Mouse (Mus musculus) frontal cortex, postnatal 14 days (tissue): ENCODE data around the gene Aif1.

ENCODE experiments used
- DNase-seq, 2 experiments: peaks; one replicate each; pipeline ENCODE4 v3.0.0; 2022; ENCODE audit warnings: low spot score in 2 of 2

Gene Aif1

DNA sequence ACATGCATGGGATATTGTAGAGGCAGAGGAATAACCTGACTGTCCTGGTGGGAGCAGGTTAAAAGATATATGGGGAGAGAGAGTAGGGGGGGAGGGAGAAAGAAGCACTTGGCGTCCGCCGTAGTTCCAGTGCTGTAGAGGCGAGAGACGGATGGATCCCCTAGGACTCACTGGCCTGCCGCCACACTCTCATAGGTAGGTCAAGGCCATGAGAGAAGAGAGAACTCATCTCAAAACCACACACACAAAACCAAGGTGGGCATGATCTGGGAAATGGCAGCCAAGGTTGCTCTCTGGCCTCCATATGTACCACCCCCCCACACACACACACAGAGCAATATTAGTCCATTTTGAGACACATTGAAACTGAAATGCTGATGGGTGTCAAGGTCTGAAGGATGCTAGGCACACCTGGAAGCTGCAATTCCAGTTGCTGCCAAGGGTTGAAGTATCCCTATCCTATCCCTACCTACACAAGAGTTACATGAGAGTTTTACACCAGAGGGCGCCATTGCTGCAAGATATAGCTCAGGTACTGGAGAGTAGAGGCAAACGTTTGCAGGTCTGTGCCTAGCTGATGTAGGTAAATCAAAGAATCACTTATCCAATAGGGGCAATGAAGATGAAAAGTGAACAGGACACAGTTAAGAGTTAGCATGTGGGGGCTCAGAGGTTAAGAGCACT, 9.4 kb downstream of the Aif1 start:
- peak in 1 of 2 experiments; percentile 50 for DNase-seq

GRCm38 (mm10) chr17:35165451-35166155, 10.3 kb downstream of the Aif1 start:
- no peak for DNase-seq

DNA sequence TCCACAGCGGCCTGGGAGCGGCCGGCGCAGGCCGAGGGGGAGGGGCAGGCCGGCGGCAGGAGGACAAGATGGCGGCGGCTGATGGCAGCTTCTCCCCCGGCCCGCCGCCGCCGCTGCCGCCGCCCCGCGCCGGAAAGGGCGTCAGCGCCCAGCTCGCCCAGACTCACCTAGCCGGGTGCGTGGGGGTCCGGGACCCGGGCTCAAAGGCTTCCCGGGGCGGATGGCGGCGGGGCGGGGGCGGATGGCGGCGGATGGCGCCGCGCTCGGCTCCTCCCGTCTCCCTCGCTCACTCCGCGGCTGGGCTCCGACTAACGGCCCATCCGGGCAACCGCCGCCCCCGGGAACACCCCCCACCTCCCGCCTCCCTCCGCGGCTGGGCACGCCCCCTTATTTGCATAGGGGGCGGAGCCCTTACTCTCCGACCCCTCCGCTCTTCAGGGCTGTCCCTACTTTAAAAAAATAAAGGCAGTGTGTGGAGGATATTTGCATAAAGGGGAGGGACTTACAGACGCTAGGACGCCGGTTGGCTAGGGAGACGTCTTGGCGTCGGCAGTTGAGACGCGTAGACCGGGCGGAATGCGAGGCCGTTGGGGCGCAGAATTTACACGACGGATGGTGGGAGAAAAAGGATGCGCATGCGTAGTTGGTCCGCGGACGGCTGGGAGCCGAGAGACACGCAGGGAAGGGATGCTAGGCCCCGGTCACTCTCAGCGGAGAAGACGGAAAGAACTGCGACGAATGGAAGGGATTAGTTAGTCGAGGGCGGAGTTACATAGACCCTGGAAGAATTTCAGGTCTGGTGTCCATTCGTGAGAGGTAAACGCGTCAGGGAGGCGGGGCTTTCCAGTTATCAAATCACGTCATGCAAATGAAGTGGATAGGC, 11.1 kb downstream of the Aif1 start, which contains the start of gene Prrc2a:
Prrc2a (minus strand) TSS at position 330 of the 883 bp plus-strand sequence.
- peak; percentile 99 for DNase-seq

DNA sequence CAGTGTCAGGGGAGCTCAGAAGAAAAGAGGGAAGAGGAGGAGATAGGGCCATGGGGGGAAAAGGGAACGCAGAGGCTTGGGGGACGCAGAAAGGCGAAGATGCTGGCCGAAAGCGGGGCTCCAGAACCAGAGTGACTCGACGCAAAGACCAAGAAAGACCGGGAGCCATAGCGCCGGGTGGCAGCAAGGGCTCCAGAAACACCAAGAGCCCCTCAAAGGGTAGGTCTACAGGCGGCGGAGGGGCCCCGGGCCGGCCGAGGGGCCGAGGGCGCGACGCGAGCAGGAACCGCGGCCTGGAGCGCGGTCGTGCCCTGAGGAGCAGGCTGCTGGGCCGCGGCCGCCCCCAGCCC, 11.7 kb downstream of the Aif1 start:
- DNase-seq: no peak

GRCm38 (mm10) chr17:35163326-35164081, 12.4 kb downstream of the Aif1 start:
- DNase-seq: no peak

GRCm38 (mm10) chr17:35162730-35163129, 13.1 kb downstream of the Aif1 start:
- no peak for DNase-seq

DNA sequence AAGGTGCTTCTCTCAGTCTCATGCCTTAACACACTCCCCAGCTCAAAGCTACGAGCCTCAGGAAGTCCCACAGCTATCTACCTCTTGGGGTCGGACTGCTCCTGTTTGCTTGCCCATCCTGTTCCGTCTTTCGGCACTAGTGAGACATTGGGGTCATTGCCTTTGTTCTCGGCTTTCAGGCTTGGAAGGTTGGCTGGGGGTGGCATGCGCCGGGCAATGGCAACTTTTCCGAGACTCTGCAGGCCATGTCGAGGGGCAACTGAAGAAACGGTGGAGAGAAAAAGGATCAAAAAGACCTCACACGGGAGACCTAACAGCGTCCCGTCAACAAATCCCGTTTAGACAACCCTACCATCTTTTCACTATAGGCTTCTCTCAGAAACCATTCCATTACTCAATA, 13.7 kb downstream of the Aif1 start:
- no peak for DNase-seq

DNA sequence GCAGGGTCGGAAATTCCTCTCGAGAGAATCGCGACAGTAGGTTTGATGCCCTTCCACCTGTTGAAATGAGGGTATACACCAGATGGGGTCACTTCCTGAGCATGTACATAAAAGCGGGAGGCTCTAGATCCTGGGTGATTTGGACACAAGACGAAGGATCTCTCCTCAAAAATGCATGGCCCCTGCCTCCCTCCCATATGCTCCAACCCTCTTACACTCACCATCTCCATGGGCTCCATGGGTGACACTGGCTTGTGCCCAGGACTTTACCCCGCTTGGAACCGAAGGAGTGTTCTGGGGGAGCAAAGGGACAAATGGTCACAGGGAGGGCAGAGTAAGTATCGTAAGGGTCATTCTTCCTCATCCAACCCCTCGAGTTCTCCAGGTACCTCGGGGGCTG, 14.4 kb downstream of the Aif1 start:
- no peak for DNase-seq

DNA sequence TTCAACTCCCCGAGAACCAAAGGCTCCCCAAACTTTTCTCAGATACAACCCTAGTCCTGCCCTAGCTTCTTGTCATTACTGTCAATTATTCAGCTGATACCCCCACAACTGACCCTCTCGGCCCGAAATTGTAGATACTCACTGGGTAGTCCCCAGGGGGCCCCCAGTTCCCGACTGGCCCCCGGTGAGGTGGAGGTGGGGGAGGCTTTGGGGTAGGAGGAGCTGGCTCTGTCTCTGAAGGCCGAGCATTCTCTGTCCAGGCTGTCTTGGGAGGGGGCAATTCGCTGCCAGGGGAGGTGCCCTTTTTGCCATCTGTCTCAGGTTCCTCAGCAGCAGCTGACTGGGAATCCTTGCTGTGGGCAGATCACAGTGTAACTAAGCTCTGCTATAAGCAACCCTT, 16.2 kb downstream of the Aif1 start:
- no peak for DNase-seq

- no peak for DNase-seq
Measured at GRCm38 (mm10) chr17:35158850-35159593, 16.8 kb downstream of the Aif1 start.

GRCm38 (mm10) chr17:35157661-35158175, 18.1 kb downstream of the Aif1 start:
- no peak for DNase-seq

- no peak for DNase-seq
Measured at GRCm38 (mm10) chr17:35157254-35157653, 18.6 kb downstream of the Aif1 start.

GRCm38 (mm10) chr17:35156461-35157200, 19.2 kb downstream of the Aif1 start:
- no peak for DNase-seq

- no peak for DNase-seq
Measured at GRCm38 (mm10) chr17:35155451-35155850, 20.4 kb downstream of the Aif1 start.

DNA sequence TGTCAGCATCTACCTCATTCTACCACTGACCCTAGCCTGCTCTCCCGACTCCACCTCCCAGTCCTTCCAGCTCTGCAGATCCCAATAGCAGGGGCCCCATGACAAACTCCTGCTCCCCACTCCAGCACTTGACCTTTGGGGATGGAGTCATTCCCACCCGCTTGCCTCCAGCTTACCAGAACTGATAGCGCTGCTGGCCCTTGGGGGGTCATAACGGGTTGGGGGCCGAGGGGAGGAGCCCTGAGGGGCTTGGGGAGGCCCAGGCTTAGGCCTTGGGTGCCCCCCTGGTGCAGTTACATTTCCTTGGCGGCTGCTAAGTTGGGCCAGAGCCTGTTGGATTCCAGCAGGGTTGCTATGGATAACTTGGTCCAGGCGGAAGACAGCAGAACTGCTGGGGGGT, 21.3 kb downstream of the Aif1 start:
- DNase-seq: no peak

- no peak for DNase-seq
Measured at GRCm38 (mm10) chr17:35153931-35154330, 21.9 kb downstream of the Aif1 start.

GRCm38 (mm10) chr17:35153077-35153476, 22.8 kb downstream of the Aif1 start:
- DNase-seq: no peak

DNA sequence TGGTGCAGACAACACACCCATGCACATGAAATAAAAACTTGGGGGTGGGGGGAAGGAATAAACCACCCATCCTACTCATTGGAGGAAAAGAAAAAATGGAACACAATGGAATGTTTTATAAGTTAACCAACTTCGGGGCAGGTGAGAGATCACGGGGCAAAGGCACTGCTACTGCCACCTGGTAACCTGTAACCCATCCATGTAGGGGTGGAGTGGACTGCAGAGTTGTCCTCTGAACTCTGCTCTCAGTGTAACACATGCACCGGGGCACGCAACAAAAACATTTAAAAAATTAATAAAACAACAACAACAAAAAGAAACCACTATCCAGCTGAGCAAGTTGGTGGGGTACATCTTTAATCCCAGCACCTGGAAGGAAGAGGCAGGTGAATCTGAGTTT, 23.7 kb downstream of the Aif1 start:
- no peak for DNase-seq

GRCm38 (mm10) chr17:35147922-35148639, 27.8 kb downstream of the Aif1 start:
- DNase-seq: no peak
